Mouse (Mus musculus) stomach, postnatal 0 days (tissue): ENCODE results near the gene Irak2. TPM values are rescaled to one million over a fixed set of nuclear protein-coding genes. Genes with fewer than 3 reads are reported as not detected.

Experiments
- ATAC-seq: fragments of 200-750 bp; cut with Nextera tagmentation; 2 replicates; pipeline ENCODE4 v1.8.0; 2017; ENCODE audit not compliant: low FRiP score, low TSS enrichment
- DNase-seq: peaks from one replicate; pipeline ENCODE4 v3.0.0-alpha.2; 2016; ENCODE audit warnings: low spot score
- H3K27ac ChIP-seq: fragments of 300-500 bp; sonication (generic); replicated peaks from 2 replicates; pipeline ENCODE4 v1.5.1; 2014; ENCODE audit warnings: mild to moderate bottlenecking, control low read depth
- H3K27me3 ChIP-seq: fragments of 300-500 bp; sonication (generic); 2 replicates; pipeline ENCODE4 v1.6.1; 2014; ENCODE audit warnings: low read length; ENCODE audit not compliant: control insufficient read depth, insufficient read depth
- H3K36me3 ChIP-seq: fragments of 300-500 bp; sonication (generic); 2 replicates; pipeline ENCODE4 v1.6.1; 2014; ENCODE audit warnings: low read length, mixed read lengths; ENCODE audit not compliant: control insufficient read depth, insufficient read depth
- H3K4me1 ChIP-seq: fragments of 300-500 bp; sonication (generic); replicated peaks from 2 replicates; pipeline ENCODE4 v1.6.1; 2014; ENCODE audit warnings: antibody characterized with exemption; ENCODE audit not compliant: control insufficient read depth, insufficient read depth
- H3K4me2 ChIP-seq: fragments of 300-500 bp; sonication (generic); replicated peaks from 2 replicates; pipeline ENCODE4 v1.6.1; 2014; ENCODE audit warnings: low read depth, mild to moderate bottlenecking, control low read depth, moderate library complexity
- H3K4me3 ChIP-seq: fragments of 300-500 bp; sonication (generic); 2 replicates; pipeline ENCODE4 v1.5.1; 2014; ENCODE audit warnings: low read depth, low read length, control low read depth
- H3K9ac ChIP-seq: fragments of 300-500 bp; sonication (generic); 2 replicates; pipeline ENCODE4 v1.6.1; 2014; ENCODE audit warnings: mild to moderate bottlenecking, low read length, control low read depth, mixed read lengths
- H3K9me3 ChIP-seq: fragments of 300-500 bp; sonication (generic); 2 replicates; pipeline ENCODE4 v1.6.1; 2016; ENCODE audit warnings: low read length; ENCODE audit not compliant: control insufficient read depth
- CTCF ChIP-seq: IDR thresholded peaks from 2 replicates; pipeline ENCODE4 v1.5.1; 2016; ENCODE audit warnings: antibody characterized with exemption, low read depth, mild to moderate bottlenecking, moderate library complexity
- EP300 ChIP-seq: optimal IDR thresholded peaks from 2 replicates; pipeline ENCODE3; 2016; ENCODE audit warnings: antibody characterized with exemption
- WGBS: fragments of 180-500 bp; shearing (Covaris S2); extraction: QIAGEN DNeasy Blood & Tissue Kit; methylation state at CpG from one replicate; pipeline ENCODE4 v1.1.7; 2014; 5-methylcytosine and 5-hydroxymethylcytosine counted together
- polyA plus RNA-seq: library from polyadenylated mRNA; unstranded; fragments of >200 nt; fragmentation: Nextera tagmentation; extraction: Ambion mirVana; gene quantifications from 2 replicates; pipeline ENCODE4 v1.2.1, GENCODE M21; 2015

Gene Irak2
- polyA plus RNA-seq, 1 experiment from 2014 or later = 9.6 TPM

GRCm38 (mm10) chr6:113603993-113604392, 34.3 kb upstream of the Irak2 start:
- Histone ChIP-seq H3K27ac (no peak overlapping the region), H3K36me3 (no peaks in the 10 kb centered on the region), H3K27me3 (no peaks in the 10 kb centered on the region), H3K9ac (no peak overlapping the region; the same call in 1 of the 2 replicates), H3K4me3 (peak overlapping the region; percentile 92), H3K9me3 (no peaks in the 10 kb centered on the region), H3K4me2 (peak overlapping the region; percentile 81), H3K4me1 (peaks cover 6% of the 10 kb centered on the region; the same call in 1 of the 2 replicates)
- no peak for DNase-seq
- TF ChIP-seq EP300 = no peak
- no peak for TF ChIP-seq CTCF
- 55% methylated on average over 12 of the region's 12 CpGs for WGBS
- no peak; the same call in 1 of the 2 replicates for ATAC-seq

DNA sequence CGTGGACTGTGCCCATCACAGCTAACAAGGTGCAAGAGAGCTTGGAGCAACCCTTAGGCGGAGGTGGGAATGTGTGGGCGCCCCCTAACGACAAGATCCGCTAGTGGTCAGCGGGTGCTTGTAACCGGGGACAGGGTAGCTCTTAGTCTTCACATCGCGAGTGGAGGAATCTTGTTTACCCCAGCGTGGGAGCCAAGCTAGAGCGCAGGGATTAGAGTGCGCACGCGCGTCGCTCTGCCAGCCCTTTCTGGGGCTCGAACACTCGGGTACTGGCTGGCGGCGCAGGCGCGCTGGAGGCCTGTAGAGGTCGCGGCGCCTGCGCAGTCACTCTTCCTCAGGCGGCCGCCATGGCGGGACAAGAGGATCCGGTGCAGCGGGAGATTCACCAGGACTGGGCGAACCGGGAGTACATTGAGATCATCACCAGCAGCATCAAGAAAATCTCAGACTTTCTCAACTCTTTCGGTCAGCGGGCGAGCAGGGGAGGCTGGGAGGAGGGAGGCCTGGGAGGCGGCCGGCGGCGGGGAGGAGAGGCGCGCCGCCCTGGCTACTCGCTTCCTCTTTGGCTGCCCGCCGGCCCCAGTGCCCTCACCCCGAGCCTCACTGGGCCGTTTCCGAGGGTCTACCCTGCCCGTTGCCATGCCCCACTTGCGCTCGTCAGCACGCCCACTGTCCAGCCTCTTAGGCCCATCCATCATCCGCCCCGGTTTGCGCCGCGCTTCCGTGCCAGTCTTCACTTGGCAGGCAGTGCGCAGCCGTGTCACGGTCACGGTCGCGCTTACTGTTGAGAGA, 33.6 kb upstream of the Irak2 start, which contains the start of gene Brk1:
Brk1 (plus strand) TSS at position 341 of the 792 bp plus-strand sequence.
- peak; percentile 85 for DNase-seq
- TF ChIP-seq EP300 = no peak
- TF ChIP-seq CTCF = peak; percentile 67
- Histone ChIP-seq H3K27me3 (no peaks in the 10 kb centered on the region), H3K4me1 (peaks cover 6% of the 10 kb centered on the region; the same call in 1 of the 2 replicates), H3K36me3 (no peaks in the 10 kb centered on the region), H3K27ac (peak within 1 kb of the TSS; percentile 87), H3K9ac (peak within 1 kb of the TSS; percentile 89), H3K9me3 (no peaks in the 10 kb centered on the region), H3K4me3 (peak within 1 kb of the TSS; percentile 92), H3K4me2 (peak within 1 kb of the TSS; percentile 81)
- whole genome bisulfite sequencing = under 1% methylated on average over 52 of the region's 65 CpGs
- peak; percentile 91 for ATAC-seq

DNA sequence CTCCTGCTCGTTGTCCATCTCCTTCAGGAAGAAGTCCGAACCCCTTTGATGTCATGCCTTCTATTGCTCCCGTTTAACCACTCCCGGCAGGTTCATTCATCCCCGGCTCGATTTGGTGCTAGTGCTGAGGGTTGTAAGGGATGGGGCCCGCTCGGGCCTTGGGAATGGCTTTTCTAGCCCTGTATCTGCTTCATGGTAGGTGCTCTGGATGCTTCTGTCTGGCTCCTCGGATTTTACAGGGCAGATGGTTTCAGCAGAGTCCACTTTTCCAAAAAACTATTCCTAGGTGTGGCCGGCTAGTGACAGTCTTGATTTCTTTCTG, 33.1 kb upstream of the Irak2 start:
- H3K9ac ChIP-seq = peak overlapping the region; percentile 89
- ATAC-seq = no peak; the same call in 1 of the 2 replicates
- TF ChIP-seq EP300 (no peak), CTCF (no peak)
- H3K27me3 ChIP-seq = no peaks in the 10 kb centered on the region
- H3K9me3 ChIP-seq = no peaks in the 10 kb centered on the region
- peak overlapping the region; percentile 81 for H3K4me2 ChIP-seq
- DNase-seq = no peak
- peaks cover 6% of the 10 kb centered on the region; the same call in 1 of the 2 replicates for H3K4me1 ChIP-seq
- H3K36me3 ChIP-seq = no peaks in the 10 kb centered on the region
- peak overlapping the region; percentile 92 for H3K4me3 ChIP-seq
- H3K27ac ChIP-seq = peak overlapping the region; percentile 87; the same call in 1 of the 2 replicates
- 3% methylated on average over 10 of the region's 10 CpGs for WGBS

GRCm38 (mm10) chr6:113608871-113609270, 29.4 kb upstream of the Irak2 start:
- 76% methylated on average over 6 of the region's 6 CpGs for WGBS
- ATAC-seq = no peak
- Histone ChIP-seq H3K9ac (no peak overlapping the region), H3K27me3 (no peaks in the 10 kb centered on the region), H3K4me3 (no peak overlapping the region), H3K4me1 (peaks cover 6% of the 10 kb centered on the region; the same call in 1 of the 2 replicates), H3K9me3 (no peaks in the 10 kb centered on the region), H3K36me3 (no peaks in the 10 kb centered on the region), H3K4me2 (no peak overlapping the region), H3K27ac (no peak overlapping the region)
- TF ChIP-seq EP300 (no peak), CTCF (no peak)
- DNase-seq = no peak

- H3K9ac ChIP-seq = no peak overlapping the region
- H3K36me3 ChIP-seq = peaks cover 3% of the 10 kb centered on the region
- DNase-seq (no peak), ATAC-seq (no peak)
- no peaks in the 10 kb centered on the region for H3K9me3 ChIP-seq
- H3K4me2 ChIP-seq = no peak overlapping the region
- WGBS = 90% methylated on average over 7 of the region's 7 CpGs
- no peak for TF ChIP-seq EP300
- no peak for TF ChIP-seq CTCF
- H3K27me3 ChIP-seq = no peaks in the 10 kb centered on the region
- peaks cover 6% of the 10 kb centered on the region; the same call in 1 of the 2 replicates for H3K4me1 ChIP-seq
- no peak overlapping the region for H3K27ac ChIP-seq
- no peak overlapping the region for H3K4me3 ChIP-seq
Measured at GRCm38 (mm10) chr6:113609293-113609692, 29.0 kb upstream of the Irak2 start.
